14 mouse cellular contexts compared by ENCODE assay signal in genomic region chr15:59248477-59249260, GRCm38 (mm10).
A peak's percentile ranks its signal among the peaks of the same experiment; 100 is the strongest.
DNase-seq lines count a peak whose midpoint lies in the region; ATAC-seq and TF ChIP-seq lines count a peak whose summit lies in the region.
"Had no signal": no experiment of that assay in that cellular context is flagged by ENCODE, and none has a peak within 500 bp of the region (broad histone marks: within the 10 kb centered on the region; RNA-seq: fewer than 3 reads in every experiment).

No protein-coding gene starts in this region.

- no peaks in the 10 kb centered on the region for H3K27me3 ChIP-seq in limb, embryonic 12.5 days
- H3K27me3 ChIP-seq: forebrain, embryonic 15.5 days; limb, embryonic 15.5 days; midbrain, embryonic 13.5 days; neural tube, embryonic 15.5 days had no signal

- H3K4me3 ChIP-seq in gastrocnemius, adult 2 months = no peak overlapping the region
- H3K4me3 ChIP-seq in limb, embryonic 12.5 days (replicated peaks) = no peak overlapping the region
- H3K4me3 ChIP-seq: forebrain, embryonic 15.5 days; limb, embryonic 15.5 days; midbrain, embryonic 13.5 days; neural tube, embryonic 15.5 days had no signal

- H3K36me3 ChIP-seq in limb, embryonic 12.5 days = no peaks in the 10 kb centered on the region
- H3K36me3 ChIP-seq: forebrain, embryonic 15.5 days; limb, embryonic 15.5 days; midbrain, embryonic 13.5 days; neural tube, embryonic 15.5 days had no signal

- intact Hi-C loops in gastrocnemius, adult 2 months (cut with DNase I) = no loop called here

- ATAC-seq in limb, embryonic 12.5 days (ENCODE audit: insufficient number of reproducible peaks, insufficient read depth, low FRiP score, low TSS enrichment, low read depth) = peak; percentile 92
- ATAC-seq: forebrain, embryonic 15.5 days; midbrain, embryonic 13.5 days had no signal

- H3K9me3 ChIP-seq in limb, embryonic 12.5 days = no peaks in the 10 kb centered on the region
- H3K9me3 ChIP-seq: forebrain, embryonic 15.5 days; limb, embryonic 15.5 days; midbrain, embryonic 13.5 days; neural tube, embryonic 15.5 days had no signal

- H3K9ac ChIP-seq in limb, embryonic 12.5 days (replicated peaks) = no peak overlapping the region
- H3K9ac ChIP-seq: forebrain, embryonic 15.5 days; limb, embryonic 15.5 days; midbrain, embryonic 13.5 days; neural tube, embryonic 15.5 days had no signal

- 0 out of 2 replicates have a peak overlapping the region, but pooled peaks have one; percentile 35 for H3K27ac ChIP-seq in gastrocnemius, adult 2 months
- H3K27ac ChIP-seq in limb, embryonic 12.5 days = peak overlapping the region; percentile 66; the same call in 1 of the 2 replicates
- H3K27ac ChIP-seq: forebrain, embryonic 15.5 days; limb, embryonic 15.5 days; midbrain, embryonic 13.5 days; neural tube, embryonic 15.5 days had no signal

- H3K4me1 ChIP-seq in limb, embryonic 12.5 days (replicated peaks) = peaks cover 18% of the 10 kb centered on the region
- H3K4me1 ChIP-seq: forebrain, embryonic 15.5 days; midbrain, embryonic 13.5 days; neural tube, embryonic 15.5 days had no signal

- no peak for DNase-seq in gastrocnemius, adult 2 months
- DNase-seq in gastrocnemius, adult 8-10 months (ENCODE audit: low spot score in 2 of 2) = no peak
- peak; percentile 13 for DNase-seq in retina, embryonic 14.5 days (ENCODE audit: low spot score)
- no peak for DNase-seq in retina, postnatal 1 day
- no peak for DNase-seq in thymus, adult 18-20 months
- no peak for DNase-seq in cerebellum, postnatal 36 days
- DNase-seq in ovary, adult 18-20 months (ENCODE audit: low spot score) = no peak
- DNase-seq: adrenal gland, postnatal 10 days; cerebellum, postnatal 10 days had no signal

- WGBS in limb, embryonic 12.5 days = 30% methylated on average over 11 of the region's 12 CpGs

- no peak for TF ChIP-seq CTCF in gastrocnemius, adult 2 months (IDR thresholded peaks at IDR 0.05)

- H3K4me2 ChIP-seq in limb, embryonic 12.5 days = peak overlapping the region; percentile 30; the same call in 1 of the 2 replicates
- H3K4me2 ChIP-seq: forebrain, embryonic 15.5 days; limb, embryonic 15.5 days; midbrain, embryonic 13.5 days; neural tube, embryonic 15.5 days had no signal
